Mouse (Mus musculus) midbrain, embryonic 15.5 days (tissue): ENCODE results near the gene Vps11. TPM values are rescaled to one million over a fixed set of nuclear protein-coding genes. Genes with fewer than 3 reads are reported as not detected.
"Not testable (repeated sequence)": the region's sequence is repeated elsewhere in the genome, so short reads cannot be mapped to it uniquely, and the experiment has no call there.

ENCODE experiments used
- ATAC-seq: fragments of 200-750 bp; cut with Nextera tagmentation; replicated peaks from 2 replicates; pipeline ENCODE4 v1.8.0; 2017; ENCODE audit warnings: moderate TSS enrichment
- H3K27ac ChIP-seq: fragments of 300-500 bp; sonication (generic); 2 replicates; pipeline ENCODE4 v1.5.1; 2015; ENCODE audit warnings: mild to moderate bottlenecking, inconsistent platforms
- H3K27me3 ChIP-seq: fragments of 300-500 bp; sonication (generic); replicated peaks from 2 replicates; pipeline ENCODE4 v1.6.1; 2015; ENCODE audit warnings: inconsistent platforms
- H3K36me3 ChIP-seq: fragments of 300-500 bp; sonication (generic); replicated peaks from 2 replicates; pipeline ENCODE4 v1.6.1; 2015; ENCODE audit warnings: inconsistent platforms
- H3K4me1 ChIP-seq: fragments of 300-500 bp; sonication (generic); 2 replicates; pipeline ENCODE4 v1.6.1; 2015; ENCODE audit warnings: inconsistent platforms
- H3K4me2 ChIP-seq: fragments of 300-500 bp; sonication (generic); 2 replicates; pipeline ENCODE4 v1.6.1; 2015; ENCODE audit warnings: inconsistent platforms, mild to moderate bottlenecking, moderate library complexity
- H3K4me3 ChIP-seq: fragments of 300-500 bp; sonication (generic); 2 replicates; pipeline ENCODE4 v1.5.1; 2015; ENCODE audit warnings: mild to moderate bottlenecking, inconsistent platforms
- H3K9ac ChIP-seq: fragments of 300-500 bp; sonication (generic); 2 replicates; pipeline ENCODE4 v1.6.1; 2015; ENCODE audit warnings: mild to moderate bottlenecking, inconsistent platforms
- H3K9me3 ChIP-seq: fragments of 300-500 bp; sonication (generic); 2 replicates; pipeline ENCODE4 v1.6.1; 2016; ENCODE audit warnings: inconsistent platforms
- WGBS: fragments of 180-500 bp; shearing (Covaris S2); methylation state at CpG from one replicate; pipeline ENCODE4 v1.1.7; 2015; ENCODE audit warnings: mixed read lengths; 5-methylcytosine and 5-hydroxymethylcytosine counted together
- polyA plus RNA-seq: library from polyadenylated mRNA; unstranded; fragments of >200 nt; fragmentation: Nextera tagmentation; extraction: Ambion mirVana; gene quantifications from 2 replicates; pipeline ENCODE4 v1.2.1, GENCODE M21; 2015

Gene Vps11
- polyA plus RNA-seq, 1 experiment from 2014 or later, result 45.7 TPM

DNA sequence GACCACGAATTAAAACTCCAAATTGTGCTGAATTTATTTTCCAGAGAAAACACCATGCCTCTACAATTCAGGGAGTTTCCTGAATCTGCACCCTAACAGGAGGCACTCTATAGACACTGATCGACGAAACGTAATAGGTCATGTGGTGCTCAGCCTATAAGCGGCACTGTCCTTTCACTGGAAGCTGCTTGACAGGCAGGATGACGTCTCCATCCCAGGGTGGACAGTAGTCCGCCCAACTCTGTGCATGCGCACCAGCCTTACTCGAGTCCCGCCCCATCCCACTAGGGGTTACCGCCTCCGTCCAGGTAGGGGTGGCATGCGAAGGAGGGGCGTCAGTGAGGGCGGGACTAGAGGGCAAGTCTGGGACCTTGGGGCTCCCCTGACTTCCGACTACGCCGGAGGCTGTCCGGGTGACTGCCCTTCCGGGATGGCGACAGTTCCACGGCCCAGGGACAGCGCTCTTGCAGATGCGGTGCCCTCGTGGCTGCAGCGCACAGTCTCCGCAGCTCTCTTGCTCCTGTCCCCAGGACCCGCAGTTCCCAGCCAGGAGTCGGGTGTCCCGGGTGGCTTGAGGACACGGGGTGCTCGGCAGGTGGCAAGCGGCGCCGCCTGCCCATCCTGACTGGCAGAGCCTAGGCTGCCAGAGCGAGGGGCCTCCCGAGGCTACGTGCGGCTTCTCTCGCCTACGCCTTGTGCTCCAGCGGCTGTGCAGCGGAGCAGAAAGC is 35.4 kb upstream of the Vps11 start, which contains the start of gene Slc37a4:
Gene Slc37a4, plus strand, starts transcription at position 169 of the 728 bp plus-strand sequence.
- Histone ChIP-seq H3K4me2 (peak within 1 kb of the TSS; percentile 93), H3K9me3 (no peaks in the 10 kb centered on the region), H3K27ac (peak within 1 kb of the TSS; percentile 89), H3K36me3 (peaks cover 20% of the 10 kb centered on the region; the same call in 1 of the 2 replicates), H3K9ac (peak within 1 kb of the TSS; percentile 92), H3K27me3 (no peaks in the 10 kb centered on the region), H3K4me3 (peak within 1 kb of the TSS; percentile 94), H3K4me1 (peaks cover 28% of the 10 kb centered on the region)
- WGBS, result under 1% methylated on average over 43 of the region's 43 CpGs
- peak; percentile 98 for ATAC-seq

GRCm38 (mm10) chr9:44391466-44391865 is 30.0 kb upstream of the Vps11 start:
- H3K9me3 ChIP-seq, result no peaks in the 10 kb centered on the region
- H3K4me2 ChIP-seq, result no peak overlapping the region
- no peak overlapping the region for H3K4me3 ChIP-seq
- no peak overlapping the region for H3K9ac ChIP-seq
- H3K36me3 ChIP-seq, result peaks cover 40% of the 10 kb centered on the region
- peak; percentile 9; the same call in 1 of the 2 replicates for ATAC-seq
- WGBS, result 33% methylated on average over 4 of the region's 4 CpGs
- no peaks in the 10 kb centered on the region for H3K27me3 ChIP-seq
- H3K27ac ChIP-seq, result no peak overlapping the region
- 0 out of 2 replicates have a peak, but pooled peaks cover 5% of the 10 kb centered on the region for H3K4me1 ChIP-seq

- no peak overlapping the region for H3K9ac ChIP-seq
Measured at GRCm38 (mm10) chr9:44389273-44389672, 27.8 kb upstream of the Vps11 start.

GRCm38 (mm10) chr9:44387221-44387620 is 25.8 kb upstream of the Vps11 start:
- H3K4me3 ChIP-seq, result no peak overlapping the region
- no peak overlapping the region for H3K9ac ChIP-seq
- no peak for ATAC-seq
- H3K36me3 ChIP-seq, result peaks cover 81% of the 10 kb centered on the region
- H3K4me2 ChIP-seq, result no peak overlapping the region
- 73% methylated on average over 3 of the region's 3 CpGs for WGBS
- H3K27me3 ChIP-seq, result no peaks in the 10 kb centered on the region
- no peaks in the 10 kb centered on the region for H3K4me1 ChIP-seq
- H3K27ac ChIP-seq, result no peak overlapping the region
- no peaks in the 10 kb centered on the region for H3K9me3 ChIP-seq

More at GRCm38 (mm10) chr9:44389273-44389672, 27.8 kb upstream of the Vps11 start:
- H3K27me3 ChIP-seq, result no peaks in the 10 kb centered on the region
- no peaks in the 10 kb centered on the region for H3K4me1 ChIP-seq
- WGBS, result 61% methylated on average over 8 of the region's 8 CpGs
- peaks cover 62% of the 10 kb centered on the region for H3K36me3 ChIP-seq
- H3K9me3 ChIP-seq, result no peaks in the 10 kb centered on the region
- no peak overlapping the region for H3K4me3 ChIP-seq
- no peak for ATAC-seq
- no peak overlapping the region for H3K4me2 ChIP-seq
- H3K27ac ChIP-seq, result no peak overlapping the region

DNA sequence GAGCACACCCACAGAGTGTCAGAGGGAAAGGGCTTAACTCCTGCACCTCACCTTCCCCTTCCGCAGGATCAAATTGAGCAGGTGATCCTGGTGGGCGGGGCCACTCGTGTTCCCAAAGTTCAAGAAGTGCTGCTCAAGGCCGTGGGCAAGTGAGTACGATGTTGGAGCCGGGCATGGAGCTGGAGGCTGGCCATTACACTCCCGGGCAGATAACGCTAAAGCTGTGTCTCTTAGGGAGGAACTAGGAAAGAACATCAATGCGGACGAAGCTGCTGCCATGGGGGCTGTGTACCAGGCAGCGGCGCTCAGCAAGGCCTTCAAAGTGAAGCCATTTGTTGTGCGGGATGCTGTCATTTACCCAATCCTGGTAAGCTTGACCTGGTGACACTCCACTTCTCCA is 23.1 kb upstream of the Vps11 start:
- Histone ChIP-seq H3K4me1 (peaks cover 12% of the 10 kb centered on the region), H3K27ac (no peak overlapping the region), H3K4me2 (no peak overlapping the region), H3K36me3 (peaks cover 79% of the 10 kb centered on the region), H3K27me3 (no peaks in the 10 kb centered on the region), H3K9me3 (no peaks in the 10 kb centered on the region), H3K4me3 (no peak overlapping the region), H3K9ac (no peak overlapping the region)
- WGBS, result 93% methylated on average over 13 of the region's 13 CpGs
- ATAC-seq, result no peak

DNA sequence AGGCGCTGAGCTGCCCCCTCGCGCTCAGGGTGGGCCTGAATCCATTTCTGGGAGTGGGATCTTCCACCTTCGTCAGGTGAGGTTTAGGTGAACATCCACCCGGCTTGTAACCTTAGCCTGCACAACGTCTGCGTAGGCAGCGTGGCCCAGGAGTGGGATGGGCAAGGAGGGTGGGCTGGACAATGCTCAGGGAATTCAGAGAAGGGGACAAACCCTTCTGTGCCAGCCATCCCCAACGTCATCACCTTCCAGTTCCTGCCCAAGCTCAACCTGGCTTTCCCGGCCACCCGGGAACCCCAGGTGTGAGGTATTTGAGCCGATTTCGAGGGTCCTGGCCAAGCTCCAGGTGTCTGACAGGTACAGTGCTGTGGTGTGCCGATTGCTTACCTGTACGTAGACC is 18.4 kb upstream of the Vps11 start:
- H3K4me2 ChIP-seq, result peak overlapping the region; percentile 87
- peak overlapping the region; percentile 87 for H3K27ac ChIP-seq
- peak overlapping the region; percentile 80 for H3K9ac ChIP-seq
- peaks cover 38% of the 10 kb centered on the region for H3K36me3 ChIP-seq
- peak; percentile 51 for ATAC-seq
- 11% methylated on average over 15 of the region's 15 CpGs for WGBS
- H3K4me3 ChIP-seq, result peak overlapping the region; percentile 77
- H3K27me3 ChIP-seq, result no peaks in the 10 kb centered on the region
- H3K9me3 ChIP-seq, result no peaks in the 10 kb centered on the region
- H3K4me1 ChIP-seq, result peaks cover 17% of the 10 kb centered on the region

DNA sequence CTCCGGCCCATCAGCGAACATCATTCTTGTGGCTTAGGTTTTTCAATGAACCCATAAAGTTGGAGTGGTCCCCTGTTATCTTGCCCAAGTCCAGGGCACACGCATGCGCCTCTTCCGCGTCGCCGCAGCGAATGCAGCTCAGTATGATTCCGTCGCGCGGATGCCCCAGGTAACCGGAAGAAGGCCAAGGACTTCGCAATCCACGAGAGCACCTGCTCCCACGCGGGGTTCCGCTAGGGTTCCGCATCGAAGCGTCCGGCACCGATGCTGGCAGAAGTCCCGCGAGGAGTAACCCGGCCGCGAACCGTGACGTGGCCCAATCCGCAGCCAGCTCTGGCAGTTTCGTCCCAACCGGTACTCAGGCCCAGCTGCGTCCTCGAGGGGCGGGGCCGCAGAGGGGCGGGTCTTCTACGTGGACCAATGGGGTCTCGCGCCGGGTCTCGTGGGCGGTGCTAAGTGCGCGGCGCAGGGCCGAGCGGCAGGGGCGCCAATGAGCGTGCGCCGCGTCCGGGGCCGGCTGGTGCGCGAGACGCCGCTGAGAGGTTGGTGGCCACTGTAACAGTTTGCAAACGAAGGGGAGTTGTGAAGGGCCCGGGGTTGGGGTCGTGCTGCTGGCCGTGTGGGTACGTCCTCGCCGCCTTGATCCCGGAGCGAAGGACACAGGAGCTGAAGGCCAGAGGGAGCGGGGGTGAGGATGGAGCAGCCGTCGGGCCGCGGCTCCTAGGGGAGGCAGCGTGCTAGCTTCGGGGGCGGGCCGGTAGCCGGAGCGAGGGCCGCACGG is 17.8 kb upstream of the Vps11 start, which contains the start of gene Hyou1:
Gene Hyou1, plus strand, starts transcription at position 437 of the 781 bp plus-strand sequence.
- no peaks in the 10 kb centered on the region for H3K27me3 ChIP-seq
- ATAC-seq, result peak; percentile 98
- H3K36me3 ChIP-seq, result peaks cover 32% of the 10 kb centered on the region
- peak within 1 kb of the TSS; percentile 80 for H3K9ac ChIP-seq
- H3K9me3 ChIP-seq, result no peaks in the 10 kb centered on the region
- peaks cover 17% of the 10 kb centered on the region for H3K4me1 ChIP-seq
- H3K27ac ChIP-seq, result peak within 1 kb of the TSS; percentile 87
- WGBS, result under 1% methylated on average over 83 of the region's 83 CpGs
- peak within 1 kb of the TSS; percentile 87 for H3K4me2 ChIP-seq
- peak within 1 kb of the TSS; percentile 77 for H3K4me3 ChIP-seq

DNA sequence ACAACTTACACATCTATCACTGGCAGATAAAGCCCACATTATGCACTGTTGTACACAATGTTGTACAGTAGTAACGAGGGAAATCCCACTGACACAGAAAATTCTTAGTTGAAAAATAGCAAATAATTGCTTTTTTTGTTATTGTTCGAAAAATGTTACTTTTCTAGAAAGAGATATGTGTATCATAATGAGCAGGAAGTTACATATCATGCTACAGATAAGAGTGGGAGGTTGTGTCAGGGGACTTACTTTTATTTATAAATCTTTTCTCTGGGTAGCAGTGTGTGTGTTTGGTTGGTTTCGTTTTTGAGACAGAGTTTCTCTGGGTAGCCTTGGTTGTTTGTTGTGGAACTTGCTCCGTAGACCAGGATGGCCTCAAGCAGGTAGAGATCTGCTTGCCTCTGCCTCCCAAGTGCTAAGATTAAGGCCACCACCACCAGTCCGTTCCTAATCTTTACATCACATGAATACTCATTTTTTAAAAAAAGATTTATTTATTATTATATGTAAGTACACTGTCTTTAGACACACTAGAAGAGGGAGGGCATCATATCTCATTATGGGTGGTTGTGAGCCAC is 16.8 kb upstream of the Vps11 start:
- H3K4me3 ChIP-seq, result peak overlapping the region; percentile 77
- peak overlapping the region; percentile 87 for H3K27ac ChIP-seq
- no peaks in the 10 kb centered on the region for H3K27me3 ChIP-seq
- H3K9me3 ChIP-seq, result no peaks in the 10 kb centered on the region
- 89% methylated on average over 5 of the region's 5 CpGs for WGBS
- H3K9ac ChIP-seq, result peak overlapping the region; percentile 66; the same call in 1 of the 2 replicates
- H3K4me1 ChIP-seq, result peaks cover 17% of the 10 kb centered on the region
- peak overlapping the region; percentile 57 for H3K4me2 ChIP-seq
- H3K36me3 ChIP-seq, result peaks cover 23% of the 10 kb centered on the region
- no peak for ATAC-seq

- 87% methylated on average over 2 of the region's 2 CpGs for WGBS
- not testable (repeated sequence) for ATAC-seq, H3K4me3 ChIP-seq, H3K27ac ChIP-seq, H3K4me2 ChIP-seq, H3K9ac ChIP-seq, H3K9me3 ChIP-seq, H3K27me3 ChIP-seq
- Histone ChIP-seq H3K36me3 (peaks cover 14% of the 10 kb centered on the region), H3K4me1 (peaks cover 17% of the 10 kb centered on the region)
Measured at GRCm38 (mm10) chr9:44377335-44377734, 15.9 kb upstream of the Vps11 start.

- Histone ChIP-seq H3K9me3 (no peaks in the 10 kb centered on the region), H3K9ac (no peak overlapping the region), H3K4me1 (peaks cover 17% of the 10 kb centered on the region), H3K4me2 (no peak overlapping the region), H3K36me3 (peaks cover 2% of the 10 kb centered on the region; the same call in 1 of the 2 replicates), H3K27me3 (no peaks in the 10 kb centered on the region), H3K27ac (no peak overlapping the region), H3K4me3 (no peak overlapping the region)
- WGBS, result 90% methylated on average over 6 of the region's 6 CpGs
- ATAC-seq, result no peak
Measured at GRCm38 (mm10) chr9:44376141-44376540, 14.7 kb upstream of the Vps11 start.

GRCm38 (mm10) chr9:44373386-44373785 is 11.9 kb upstream of the Vps11 start:
- H3K4me1 ChIP-seq, result peaks cover 2% of the 10 kb centered on the region
- H3K4me2 ChIP-seq, result no peak overlapping the region
- H3K27me3 ChIP-seq, result no peaks in the 10 kb centered on the region
- no peak overlapping the region for H3K4me3 ChIP-seq
- H3K9ac ChIP-seq, result no peak overlapping the region
- H3K27ac ChIP-seq, result no peak overlapping the region
- ATAC-seq, result no peak
- no peaks in the 10 kb centered on the region for H3K36me3 ChIP-seq
- no peaks in the 10 kb centered on the region for H3K9me3 ChIP-seq

DNA sequence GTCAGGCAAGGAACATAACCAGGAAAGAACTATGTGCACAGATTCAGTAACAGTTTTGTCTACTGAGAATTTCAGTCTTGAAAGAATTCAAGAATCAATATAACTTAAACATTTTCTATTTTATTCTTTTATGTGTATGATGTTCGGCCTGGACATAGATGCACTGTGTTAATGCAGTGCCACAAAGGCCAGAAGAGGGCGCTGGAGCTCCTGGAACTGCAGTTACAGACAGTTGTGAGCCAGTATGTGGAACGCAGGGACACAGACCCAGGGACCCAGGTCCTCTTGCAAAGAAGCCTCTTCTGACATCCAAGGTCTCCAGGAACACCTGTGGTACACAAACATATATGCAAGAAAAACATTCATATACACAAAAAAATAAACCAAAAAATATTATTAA is 3.0 kb upstream of the Vps11 start:
- ATAC-seq, result no peak
- Histone ChIP-seq H3K4me1 (peaks cover 8% of the 10 kb centered on the region), H3K27ac (no peak overlapping the region), H3K27me3 (no peaks in the 10 kb centered on the region), H3K9ac (no peak overlapping the region), H3K9me3 (no peaks in the 10 kb centered on the region), H3K4me3 (no peak overlapping the region), H3K36me3 (no peaks in the 10 kb centered on the region), H3K4me2 (no peak overlapping the region)
- 64% methylated on average over 3 of the region's 3 CpGs for WGBS
